Mouse (Mus musculus): ENCODE data around the gene Nol4l. TPM values are rescaled to one million over a fixed set of nuclear protein-coding genes. Genes with fewer than 3 reads are reported as not detected.
"Not testable (repeated sequence)": the region's sequence is repeated elsewhere in the genome, so short reads cannot be mapped to it uniquely, and the experiment has no call there.

Gene Nol4l
- polyA plus RNA-seq, 1 experiment from 2014 or later, result 27.9 TPM

DNA sequence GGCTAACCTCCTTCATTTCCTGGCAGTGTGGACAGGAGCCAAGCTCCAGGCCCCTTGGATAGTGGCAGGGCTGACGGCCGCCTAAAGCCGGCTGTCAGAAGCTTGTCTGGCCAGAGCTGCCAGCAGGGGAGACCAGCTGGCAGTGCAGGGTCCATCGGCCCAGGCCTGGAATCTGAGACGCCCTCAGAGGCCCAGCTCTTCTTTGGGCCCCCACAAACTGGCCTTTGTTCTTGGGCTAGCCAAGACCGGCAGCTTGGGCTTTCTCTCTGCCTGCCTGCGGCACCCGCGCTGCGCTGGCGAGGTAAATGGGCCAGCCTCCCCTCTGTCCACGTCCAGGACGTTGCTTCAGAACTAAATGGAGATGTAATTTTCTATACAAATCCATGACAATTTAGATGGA is 32.9 kb downstream of the Nol4l start:
- Histone ChIP-seq H3K36me3 (ENCODE audit: control insufficient read depth, insufficient read depth, low read length) (no peaks in the 10 kb centered on the region), H3K9me3 (ENCODE audit: control insufficient read depth, low read length) (no peaks in the 10 kb centered on the region), H3K4me2 (ENCODE audit: low read length) (no peak overlapping the region), H3K27ac (ENCODE audit: low read depth) (no peak overlapping the region), H3K9ac (ENCODE audit: low read length) (no peak overlapping the region), H3K4me3 (ENCODE audit: low read depth, low read length) (no peak overlapping the region), H3K27me3 (replicated peaks; ENCODE audit: control insufficient read depth, insufficient read depth, low read length) (peaks cover 4% of the 10 kb centered on the region; the same call in 1 of the 2 replicates), H3K4me1 (replicated peaks; ENCODE audit: control insufficient read depth, insufficient read depth, low read length) (peaks cover 21% of the 10 kb centered on the region)
- DNase-seq (ENCODE audit: low spot score) (no peak), ATAC-seq (replicated peaks; ENCODE audit: low FRiP score, low TSS enrichment, low read depth) (no peak)
- 69% methylated on average over 13 of the region's 13 CpGs for WGBS

DNA sequence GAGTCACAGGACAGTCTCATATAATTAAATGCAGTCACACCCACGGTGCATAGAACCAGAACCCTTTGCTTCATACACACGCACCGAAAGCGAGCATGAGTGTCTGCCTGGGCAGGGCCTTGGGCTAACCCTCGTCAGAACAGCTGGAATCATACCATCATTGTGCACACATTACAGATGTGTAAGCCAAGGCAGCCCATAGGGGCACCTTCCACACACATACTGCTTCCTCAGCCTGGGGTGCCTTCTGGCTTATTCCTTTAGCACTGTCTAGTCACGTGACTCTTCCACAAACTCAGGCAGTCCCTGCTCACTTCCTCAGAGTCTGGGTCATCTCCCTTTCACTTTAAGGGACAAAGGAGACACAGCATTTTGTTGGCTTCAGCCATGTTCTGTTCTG is 33.5 kb downstream of the Nol4l start:
- no peaks in the 10 kb centered on the region for H3K9me3 ChIP-seq (ENCODE audit: control insufficient read depth, low read length)
- no peak overlapping the region for H3K4me2 ChIP-seq (ENCODE audit: low read length)
- WGBS, result 91% methylated on average over 6 of the region's 6 CpGs
- no peak overlapping the region for H3K27ac ChIP-seq (ENCODE audit: low read depth)
- H3K4me3 ChIP-seq (ENCODE audit: low read depth, low read length), result no peak overlapping the region
- peaks cover 10% of the 10 kb centered on the region for H3K27me3 ChIP-seq (replicated peaks; ENCODE audit: control insufficient read depth, insufficient read depth, low read length)
- no peak for ATAC-seq (replicated peaks; ENCODE audit: low FRiP score, low TSS enrichment, low read depth)
- no peak overlapping the region for H3K9ac ChIP-seq (ENCODE audit: low read length)
- peaks cover 24% of the 10 kb centered on the region for H3K4me1 ChIP-seq (replicated peaks; ENCODE audit: control insufficient read depth, insufficient read depth, low read length)
- DNase-seq (ENCODE audit: low spot score), result no peak
- H3K36me3 ChIP-seq (ENCODE audit: control insufficient read depth, insufficient read depth, low read length), result no peaks in the 10 kb centered on the region

DNA sequence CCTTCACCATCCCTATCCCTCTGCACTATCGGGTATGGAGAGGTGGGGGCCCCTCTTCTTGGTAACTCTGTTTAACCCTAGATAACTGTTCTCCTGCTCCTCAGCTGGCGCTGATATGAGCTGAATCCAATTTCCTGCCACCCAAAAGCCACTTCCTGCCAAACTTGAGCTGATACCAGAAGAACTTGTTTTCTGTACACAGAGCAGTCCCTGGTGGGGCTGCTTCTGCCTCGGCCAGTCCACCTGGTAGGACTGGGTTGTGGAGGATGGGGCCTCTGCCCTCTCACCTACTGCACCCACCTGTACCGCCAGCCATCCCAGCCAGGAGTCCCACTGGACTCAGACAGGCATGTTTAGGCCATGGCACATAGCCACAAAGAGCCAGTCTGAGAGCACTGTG is 34.0 kb downstream of the Nol4l start:
- Histone ChIP-seq H3K36me3 (ENCODE audit: control insufficient read depth, insufficient read depth, low read length) (no peaks in the 10 kb centered on the region), H3K9ac (ENCODE audit: low read length) (no peak overlapping the region), H3K4me2 (ENCODE audit: low read length) (no peak overlapping the region), H3K27ac (ENCODE audit: low read depth) (no peak overlapping the region), H3K4me1 (replicated peaks; ENCODE audit: control insufficient read depth, insufficient read depth, low read length) (peaks cover 24% of the 10 kb centered on the region), H3K27me3 (replicated peaks; ENCODE audit: control insufficient read depth, insufficient read depth, low read length) (peaks cover 15% of the 10 kb centered on the region), H3K9me3 (ENCODE audit: control insufficient read depth, low read length) (no peaks in the 10 kb centered on the region), H3K4me3 (ENCODE audit: low read depth, low read length) (no peak overlapping the region)
- 71% methylated on average over 4 of the region's 4 CpGs for WGBS
- DNase-seq (ENCODE audit: low spot score) (no peak), ATAC-seq (replicated peaks; ENCODE audit: low FRiP score, low TSS enrichment, low read depth) (no peak)

DNA sequence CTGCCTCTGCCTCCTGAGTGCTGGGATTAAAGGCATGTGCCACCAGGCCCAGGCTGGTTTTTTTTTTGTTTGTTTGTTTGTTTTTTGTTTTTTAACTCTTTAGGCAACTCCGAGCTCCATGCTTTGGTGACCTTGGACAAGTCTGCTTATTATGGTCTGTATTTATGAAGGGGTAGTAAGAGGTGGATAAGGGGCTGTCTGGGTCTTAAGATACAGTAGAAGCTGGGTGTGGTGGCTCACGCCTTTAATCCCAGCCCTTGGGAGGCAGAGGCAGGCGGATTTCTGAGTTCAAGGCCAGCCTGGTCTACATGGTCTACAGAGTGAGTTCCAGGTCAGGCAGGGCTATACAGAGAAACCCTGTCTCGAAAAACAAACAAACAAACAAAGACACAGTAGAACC is 34.4 kb downstream of the Nol4l start:
- DNase-seq (ENCODE audit: low spot score); H3K27ac ChIP-seq (ENCODE audit: low read depth); H3K4me3 ChIP-seq (ENCODE audit: low read depth, low read length); H3K9ac ChIP-seq (ENCODE audit: low read length); H3K36me3 ChIP-seq (ENCODE audit: control insufficient read depth, insufficient read depth, low read length); H3K9me3 ChIP-seq (ENCODE audit: control insufficient read depth, low read length); H3K4me2 ChIP-seq (ENCODE audit: low read length); ATAC-seq (replicated peaks; ENCODE audit: low FRiP score, low TSS enrichment, low read depth): not testable (repeated sequence)
- peaks cover 16% of the 10 kb centered on the region for H3K27me3 ChIP-seq (replicated peaks; ENCODE audit: control insufficient read depth, insufficient read depth, low read length)
- WGBS, result 91% methylated on average over 4 of the region's 4 CpGs
- peaks cover 24% of the 10 kb centered on the region for H3K4me1 ChIP-seq (replicated peaks; ENCODE audit: control insufficient read depth, insufficient read depth, low read length)

DNA sequence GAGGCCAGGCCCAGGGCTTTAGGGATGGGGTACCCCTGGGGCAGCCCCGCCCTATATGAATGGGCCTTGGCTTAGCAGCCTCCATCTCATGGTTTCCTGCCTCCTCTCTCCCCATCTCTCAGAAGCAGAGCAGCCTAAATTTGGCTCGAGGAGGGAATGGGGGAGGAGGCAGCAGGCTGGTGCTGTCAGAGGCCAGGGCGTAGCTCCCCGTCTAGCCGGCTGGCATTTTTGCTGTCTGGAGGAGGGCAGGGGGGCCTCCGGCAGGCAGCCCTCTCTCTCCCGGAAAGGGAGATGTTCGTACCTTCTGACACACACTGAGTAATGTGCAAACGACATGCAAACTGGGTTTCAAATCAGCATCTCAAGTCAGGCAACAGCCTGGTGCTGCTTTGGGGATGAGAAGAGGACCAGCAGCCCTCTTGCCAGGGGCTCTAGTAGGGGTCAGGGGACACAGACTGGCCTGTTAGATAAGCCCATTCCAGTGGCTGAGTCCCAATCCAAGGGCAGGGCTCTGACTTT is 35.4 kb downstream of the Nol4l start:
- H3K4me2 ChIP-seq (ENCODE audit: low read length), result no peak overlapping the region
- H3K4me1 ChIP-seq (replicated peaks; ENCODE audit: control insufficient read depth, insufficient read depth, low read length), result peaks cover 24% of the 10 kb centered on the region
- H3K9ac ChIP-seq (ENCODE audit: low read length), result no peak overlapping the region
- no peak overlapping the region for H3K4me3 ChIP-seq (ENCODE audit: low read depth, low read length)
- H3K36me3 ChIP-seq (ENCODE audit: control insufficient read depth, insufficient read depth, low read length), result no peaks in the 10 kb centered on the region
- peaks cover 16% of the 10 kb centered on the region for H3K27me3 ChIP-seq (replicated peaks; ENCODE audit: control insufficient read depth, insufficient read depth, low read length)
- no peaks in the 10 kb centered on the region for H3K9me3 ChIP-seq (ENCODE audit: control insufficient read depth, low read length)
- DNase-seq (ENCODE audit: low spot score) (no peak), ATAC-seq (replicated peaks; ENCODE audit: low FRiP score, low TSS enrichment, low read depth) (peak; percentile 1; the same call in 1 of the 2 replicates)
- peak overlapping the region; percentile 39; the same call in 1 of the 2 replicates for H3K27ac ChIP-seq (ENCODE audit: low read depth)
- 17% methylated on average over 9 of the region's 9 CpGs for WGBS

DNA sequence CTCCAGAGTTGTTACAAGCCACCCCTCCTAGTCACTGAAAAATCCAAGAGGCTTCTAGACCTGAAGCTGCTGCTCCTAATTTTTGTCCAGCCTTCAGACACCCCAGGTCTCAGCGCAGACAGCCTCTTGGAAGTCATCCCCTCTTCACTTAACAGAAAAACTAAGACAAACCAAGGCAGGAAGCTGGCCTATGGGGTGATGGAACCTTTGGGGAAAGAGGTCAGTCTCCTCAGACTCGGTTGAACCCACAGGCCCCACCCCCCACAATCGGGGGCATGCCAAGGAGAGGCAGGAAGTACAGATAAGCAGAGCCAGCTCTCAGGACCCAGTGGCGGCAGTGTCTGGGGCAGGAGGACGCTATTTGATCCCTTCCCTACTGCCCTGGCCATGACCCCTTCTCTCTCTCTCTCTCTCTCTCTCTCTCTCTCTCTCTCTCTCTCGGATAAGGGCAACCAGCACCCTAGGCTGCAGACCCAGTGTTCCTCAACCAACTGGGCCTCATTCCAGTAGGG is 35.9 kb downstream of the Nol4l start:
- Histone ChIP-seq H3K4me1 (replicated peaks; ENCODE audit: control insufficient read depth, insufficient read depth, low read length) (peaks cover 24% of the 10 kb centered on the region), H3K36me3 (ENCODE audit: control insufficient read depth, insufficient read depth, low read length) (no peaks in the 10 kb centered on the region), H3K9me3 (ENCODE audit: control insufficient read depth, low read length) (no peaks in the 10 kb centered on the region), H3K9ac (ENCODE audit: low read length) (no peak overlapping the region), H3K27me3 (replicated peaks; ENCODE audit: control insufficient read depth, insufficient read depth, low read length) (peaks cover 16% of the 10 kb centered on the region), H3K4me3 (ENCODE audit: low read depth, low read length) (no peak overlapping the region), H3K4me2 (ENCODE audit: low read length) (no peak overlapping the region), H3K27ac (ENCODE audit: low read depth) (peak overlapping the region; percentile 39; the same call in 1 of the 2 replicates)
- ATAC-seq (replicated peaks; ENCODE audit: low FRiP score, low TSS enrichment, low read depth) (peak; percentile 32), DNase-seq (ENCODE audit: low spot score) (no peak)
- WGBS, result 10% methylated on average over 6 of the region's 6 CpGs

DNA sequence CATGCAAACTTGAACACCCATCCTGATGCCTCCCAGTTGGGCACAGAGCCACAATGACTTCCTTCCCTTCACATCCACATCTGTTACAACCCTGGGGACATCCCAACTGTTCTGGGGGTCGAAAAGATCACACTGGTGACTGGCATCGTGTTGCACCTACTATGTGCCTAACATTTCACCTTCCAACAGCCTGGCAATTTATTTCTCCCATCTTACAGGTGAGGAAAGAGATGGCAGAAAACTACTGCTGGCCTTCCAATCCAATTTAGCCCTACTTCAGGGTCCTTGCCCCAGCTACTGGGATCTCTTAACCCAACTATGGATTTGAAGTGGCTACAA is 36.4 kb downstream of the Nol4l start:
- no peak for ATAC-seq (replicated peaks; ENCODE audit: low FRiP score, low TSS enrichment, low read depth)
- Histone ChIP-seq H3K9ac (ENCODE audit: low read length) (peak overlapping the region; percentile 47; the same call in 1 of the 2 replicates), H3K4me1 (replicated peaks; ENCODE audit: control insufficient read depth, insufficient read depth, low read length) (peaks cover 24% of the 10 kb centered on the region)

DNA sequence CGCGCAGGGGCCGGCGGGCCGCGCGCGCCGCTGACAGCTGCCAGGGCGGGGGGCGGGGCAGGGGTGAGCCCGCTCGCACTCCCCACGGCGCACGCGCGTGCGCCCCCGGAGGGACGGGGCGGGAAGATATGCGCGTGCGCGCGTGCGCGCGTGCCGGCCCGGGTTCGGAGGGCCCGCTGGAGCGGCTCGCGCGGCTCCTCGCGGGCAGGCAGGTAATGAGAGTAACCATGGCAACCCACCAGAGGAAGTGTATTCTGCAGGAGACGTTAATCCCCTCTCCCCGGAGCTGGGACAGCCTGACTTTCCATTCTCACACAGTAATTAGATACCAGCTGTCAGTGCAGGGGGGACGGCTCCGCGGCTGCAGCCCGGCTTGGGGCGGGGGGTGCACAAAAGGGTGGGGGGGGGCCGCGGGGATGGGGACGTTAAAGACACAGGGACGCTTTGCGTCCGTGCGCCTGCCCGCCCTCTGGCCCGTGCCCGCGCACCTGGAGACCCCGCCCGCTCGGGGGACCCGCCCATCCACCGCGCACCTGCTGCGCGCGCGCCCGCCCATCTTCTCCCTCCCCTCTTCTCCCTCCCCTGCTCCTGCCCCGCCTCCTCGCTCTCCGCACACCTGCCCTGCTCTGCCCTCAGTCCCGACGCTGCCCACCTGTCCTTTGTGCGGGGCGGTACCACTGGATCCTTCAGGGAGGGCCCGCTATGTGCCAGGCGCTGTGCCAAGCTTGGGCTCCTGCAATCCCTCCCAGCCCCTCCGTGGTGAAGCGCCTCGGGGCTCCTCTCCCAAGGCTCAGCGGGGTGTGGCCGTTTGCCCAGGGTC is 37.0 kb downstream of the Nol4l start, which contains the start of gene 4930404H24Rik:
TSS of gene 4930404H24Rik (plus strand) at position 218 of the 820 bp plus-strand sequence.
- peaks cover 16% of the 10 kb centered on the region for H3K27me3 ChIP-seq (replicated peaks; ENCODE audit: control insufficient read depth, insufficient read depth, low read length)
- peak within 1 kb of the TSS; percentile 96 for H3K4me2 ChIP-seq (ENCODE audit: low read length)
- no peaks in the 10 kb centered on the region for H3K36me3 ChIP-seq (ENCODE audit: control insufficient read depth, insufficient read depth, low read length)
- DNase-seq (ENCODE audit: low spot score) (peak; percentile 82), ATAC-seq (replicated peaks; ENCODE audit: low FRiP score, low TSS enrichment, low read depth) (peak; percentile 82)
- peak within 1 kb of the TSS; percentile 59; the same call in 1 of the 2 replicates for H3K27ac ChIP-seq (ENCODE audit: low read depth)
- peak within 1 kb of the TSS; percentile 47 for H3K9ac ChIP-seq (ENCODE audit: low read length)
- H3K4me1 ChIP-seq (replicated peaks; ENCODE audit: control insufficient read depth, insufficient read depth, low read length), result peaks cover 24% of the 10 kb centered on the region
- no peaks in the 10 kb centered on the region for H3K9me3 ChIP-seq (ENCODE audit: control insufficient read depth, low read length)
- WGBS, result 1% methylated on average over 76 of the region's 83 CpGs
- peak within 1 kb of the TSS; percentile 56 for H3K4me3 ChIP-seq (ENCODE audit: low read depth, low read length)

More for the DNA sequence above, 36.4 kb downstream of the Nol4l start:
- peaks cover 16% of the 10 kb centered on the region for H3K27me3 ChIP-seq (replicated peaks; ENCODE audit: control insufficient read depth, insufficient read depth, low read length)
- DNase-seq (ENCODE audit: low spot score), result no peak
- WGBS, result 33% methylated on average over 2 of the region's 2 CpGs
- H3K36me3 ChIP-seq (ENCODE audit: control insufficient read depth, insufficient read depth, low read length), result no peaks in the 10 kb centered on the region
- peak overlapping the region; percentile 96 for H3K4me2 ChIP-seq (ENCODE audit: low read length)
- H3K4me3 ChIP-seq (ENCODE audit: low read depth, low read length), result peak overlapping the region; percentile 56; the same call in 1 of the 2 replicates
- H3K9me3 ChIP-seq (ENCODE audit: control insufficient read depth, low read length), result no peaks in the 10 kb centered on the region
- H3K27ac ChIP-seq (ENCODE audit: low read depth), result peak overlapping the region; percentile 39; the same call in 1 of the 2 replicates

Measured in intestine, embryonic 14.5 days (tissue).